Mouse (Mus musculus) small intestine, adult 2 months (tissue): ENCODE measurements around the gene Mpv17l2. TPM values are rescaled to one million over a fixed set of nuclear protein-coding genes. Genes with fewer than 3 reads are reported as not detected.
A peak's percentile ranks its signal among the peaks of the same experiment; 100 is the strongest.

ENCODE experiments used
- H3K27ac ChIP-seq: fragments of 200-500 bp; 2 replicates; pipeline ENCODE4 v1.5.1; 2012; ENCODE audit warnings: low read depth, low read length, control low read depth, inconsistent platforms; ENCODE audit not compliant: insufficient read depth
- H3K27me3 ChIP-seq: fragments of 200-500 bp; 2 replicates; pipeline ENCODE4 v1.6.1; 2012; ENCODE audit warnings: mild to moderate bottlenecking, moderate library complexity, low read length, inconsistent platforms; ENCODE audit not compliant: control insufficient read depth, insufficient read depth
- H3K36me3 ChIP-seq: fragments of 200-500 bp; 2 replicates; pipeline ENCODE4 v1.6.1; 2012; ENCODE audit warnings: mild to moderate bottlenecking, low read length, control low read depth, inconsistent platforms; ENCODE audit not compliant: control insufficient read depth, insufficient read depth
- H3K4me1 ChIP-seq: fragments of 200-500 bp; 2 replicates; pipeline ENCODE4 v1.6.1; 2012; ENCODE audit warnings: low read length, inconsistent platforms, mixed read lengths; ENCODE audit not compliant: control insufficient read depth, insufficient read depth, insufficient read length
- H3K4me3 ChIP-seq: fragments of 200-500 bp; 2 replicates; pipeline ENCODE4 v1.5.1; 2012; ENCODE audit warnings: low read depth, mild to moderate bottlenecking, control low read depth, inconsistent platforms, low read length, moderate library complexity
- CTCF ChIP-seq: fragments of 200-500 bp; IDR thresholded peaks from 2 replicates; pipeline ENCODE4 v1.5.1; 2012; ENCODE audit warnings: low read depth, mild to moderate bottlenecking, control low read depth, inconsistent platforms, low read length, moderate library complexity, mixed read lengths; ENCODE audit not compliant: insufficient replicate concordance, insufficient read length; ENCODE audit errors: extremely low read depth
- POLR2A ChIP-seq: fragments of 200-500 bp; IDR thresholded peaks from 2 replicates; pipeline ENCODE4 v1.6.1; 2012; ENCODE audit warnings: low read depth, mild to moderate bottlenecking, control low read depth, inconsistent platforms, low read length, moderate library complexity
- WGBS: fragments of 180-500 bp; shearing (Covaris S2); methylation state at CpG from one replicate; pipeline ENCODE4 v1.1.7; 2018; 5-methylcytosine and 5-hydroxymethylcytosine counted together
- polyA plus RNA-seq: library from polyadenylated mRNA; depleted of rRNA; stranded (reverse); fragments of >200 nt; gene quantifications from 2 replicates; pipeline ENCODE4 v1.2.3, GENCODE M21; 2012

Gene Mpv17l2
- polyA plus RNA-seq, 1 experiment, result 190 TPM

DNA sequence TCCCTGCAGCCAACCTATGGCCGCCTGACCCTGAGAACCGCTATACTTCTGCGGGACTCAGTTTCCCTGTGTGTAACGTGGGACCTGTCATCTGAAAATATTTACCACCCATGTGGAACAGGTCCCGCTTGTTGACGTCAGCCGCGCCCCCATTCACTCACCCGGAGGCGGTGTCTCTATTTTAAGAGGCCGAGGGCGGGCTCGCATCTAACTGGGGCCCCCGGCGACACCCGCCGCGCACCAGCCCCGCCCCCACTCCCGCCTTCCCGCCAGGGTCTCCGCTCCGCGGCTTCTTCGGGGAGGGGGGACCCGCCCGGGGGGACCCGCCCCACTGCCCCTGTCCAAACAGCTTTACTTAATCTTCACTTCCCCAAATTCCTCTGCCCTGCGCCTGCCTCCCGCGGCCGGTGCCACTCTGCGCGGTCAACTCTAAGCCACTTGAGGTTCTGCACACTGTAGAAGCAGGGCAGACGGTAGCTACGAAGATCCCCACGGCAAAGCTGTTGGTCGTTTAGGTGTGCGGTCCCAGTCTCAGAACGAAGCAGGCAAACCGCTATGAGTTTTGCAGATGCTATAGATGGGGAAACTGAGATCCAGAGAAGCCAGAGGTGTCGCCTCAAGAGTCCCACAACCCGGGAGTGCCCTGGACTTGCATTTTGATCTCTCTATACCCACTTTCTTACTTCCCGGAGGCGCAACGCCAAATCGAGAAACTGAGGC, 43.2 kb upstream of the Mpv17l2 start:
- Histone ChIP-seq H3K27me3 (peaks cover 12% of the 10 kb centered on the region), H3K27ac (no peak overlapping the region), H3K4me1 (peaks cover 17% of the 10 kb centered on the region), H3K36me3 (no peaks in the 10 kb centered on the region), H3K4me3 (peak overlapping the region; percentile 93)
- WGBS, result 2% methylated on average over 47 of the region's 47 CpGs
- TF ChIP-seq CTCF (0 out of 2 replicates have a peak, but pooled peaks have one; percentile 9), POLR2A (no peak)

DNA sequence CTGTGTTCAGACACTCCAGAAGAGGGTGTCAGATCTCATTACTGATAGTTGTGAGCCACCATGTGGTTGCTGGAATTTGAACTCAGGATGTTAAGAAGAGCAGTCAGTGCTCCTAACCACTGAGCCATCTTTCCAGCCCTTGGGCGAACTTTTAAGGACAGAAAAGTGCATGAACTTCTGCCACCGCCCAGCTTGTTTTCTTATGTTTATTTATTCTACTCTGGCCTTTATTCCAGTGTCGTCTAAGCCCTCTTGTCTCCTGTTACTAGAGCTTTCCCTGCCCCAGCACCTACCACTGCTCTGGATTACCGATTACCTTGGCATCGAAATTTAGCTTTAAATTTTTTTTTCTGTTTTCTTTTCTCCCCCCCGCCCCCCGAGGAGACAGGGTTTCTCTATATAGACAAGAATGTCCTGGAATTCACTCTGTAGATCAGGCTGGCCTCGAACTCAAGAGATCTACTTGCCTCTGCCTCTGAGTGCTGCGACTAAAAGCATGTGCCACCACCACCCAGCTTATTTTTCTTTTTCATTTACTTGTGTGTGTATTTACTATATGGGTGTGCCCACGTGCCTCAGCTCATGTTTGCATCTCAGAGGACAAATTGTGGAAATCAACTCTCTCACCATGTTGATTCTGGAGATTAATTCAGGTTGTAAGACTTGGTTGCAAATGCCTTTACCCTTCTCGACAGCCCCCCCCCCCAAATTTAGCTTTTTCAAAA, 42.2 kb upstream of the Mpv17l2 start:
- 62% methylated on average over 11 of the region's 11 CpGs for WGBS
- Histone ChIP-seq H3K27me3 (peaks cover 12% of the 10 kb centered on the region), H3K27ac (no peak overlapping the region), H3K36me3 (no peaks in the 10 kb centered on the region), H3K4me3 (no peak overlapping the region), H3K4me1 (peaks cover 18% of the 10 kb centered on the region)
- no peak for TF ChIP-seq POLR2A
- no peak for TF ChIP-seq CTCF

DNA sequence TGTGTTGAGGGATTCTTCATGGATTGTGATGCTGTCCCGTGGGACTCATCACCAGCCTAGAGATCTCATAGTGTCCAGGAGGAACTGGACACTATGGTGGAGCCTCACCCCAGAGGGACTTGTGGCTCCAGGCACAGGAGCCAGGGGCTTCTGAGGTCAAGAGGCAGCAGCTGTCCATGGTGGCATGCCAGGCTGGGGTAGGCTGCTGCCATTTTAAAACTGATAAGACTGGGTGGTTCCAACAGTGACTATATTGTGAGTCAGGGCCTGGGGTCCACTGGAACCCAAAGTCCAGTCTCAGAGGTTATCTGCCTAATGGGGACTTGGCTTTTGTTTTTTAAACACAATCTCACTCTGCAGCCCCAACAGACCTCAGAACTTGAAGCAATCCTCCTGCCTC, 41.1 kb upstream of the Mpv17l2 start:
- Histone ChIP-seq H3K4me1 (peaks cover 20% of the 10 kb centered on the region), H3K36me3 (no peaks in the 10 kb centered on the region), H3K27me3 (peaks cover 12% of the 10 kb centered on the region), H3K27ac (no peak overlapping the region), H3K4me3 (no peak overlapping the region)
- TF ChIP-seq POLR2A (no peak), CTCF (no peak)
- 79% methylated on average over 1 of the region's 1 CpGs for WGBS

DNA sequence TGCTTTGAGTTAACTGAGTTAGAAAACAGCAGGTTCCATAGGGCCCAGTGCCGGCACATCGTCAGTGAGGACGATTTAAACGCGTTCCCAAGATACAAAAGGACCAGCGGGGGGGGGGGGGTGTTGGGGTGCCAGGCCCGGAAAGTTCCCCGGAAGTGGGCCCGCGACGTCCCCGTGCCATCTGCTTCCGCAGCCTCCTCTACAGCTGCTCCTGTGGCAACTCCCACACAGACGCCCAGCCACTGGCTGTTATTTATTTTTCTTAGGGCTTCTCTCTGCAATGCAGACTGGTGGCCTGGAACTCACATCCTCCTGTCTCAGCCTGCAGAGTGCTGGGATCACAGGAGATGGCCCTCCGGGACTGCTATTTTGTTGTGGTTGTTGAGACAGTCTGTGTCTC, 40.4 kb upstream of the Mpv17l2 start:
- WGBS, result 59% methylated on average over 15 of the region's 15 CpGs
- no peak for TF ChIP-seq CTCF
- no peak for TF ChIP-seq POLR2A
- H3K27ac ChIP-seq, result no peak overlapping the region
- no peaks in the 10 kb centered on the region for H3K36me3 ChIP-seq
- no peak overlapping the region for H3K4me3 ChIP-seq
- peaks cover 23% of the 10 kb centered on the region for H3K4me1 ChIP-seq
- H3K27me3 ChIP-seq, result peaks cover 12% of the 10 kb centered on the region

DNA sequence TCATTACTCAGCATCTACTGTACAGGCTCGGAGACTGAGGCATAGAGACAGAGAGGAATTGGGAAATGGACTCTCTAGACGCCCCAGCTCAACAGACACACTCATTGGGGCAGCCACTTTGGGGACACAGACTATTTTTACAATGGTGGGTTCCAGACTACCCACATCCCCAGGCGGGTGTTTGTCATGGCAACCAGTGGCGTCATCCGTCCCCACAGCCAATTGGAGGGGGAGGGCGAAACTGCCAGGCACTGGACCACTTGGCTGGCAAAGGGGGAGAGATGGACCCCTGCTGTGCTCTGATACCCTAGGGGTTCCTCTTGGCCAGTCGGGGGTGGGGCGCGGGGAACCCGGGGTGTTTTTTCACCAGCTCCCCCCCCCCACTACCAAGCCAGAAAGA, 39.9 kb upstream of the Mpv17l2 start:
- 75% methylated on average over 10 of the region's 10 CpGs for WGBS
- TF ChIP-seq POLR2A (no peak), CTCF (no peak)
- Histone ChIP-seq H3K36me3 (no peaks in the 10 kb centered on the region), H3K27ac (no peak overlapping the region), H3K4me3 (no peak overlapping the region), H3K27me3 (peaks cover 12% of the 10 kb centered on the region), H3K4me1 (peaks cover 27% of the 10 kb centered on the region)

DNA sequence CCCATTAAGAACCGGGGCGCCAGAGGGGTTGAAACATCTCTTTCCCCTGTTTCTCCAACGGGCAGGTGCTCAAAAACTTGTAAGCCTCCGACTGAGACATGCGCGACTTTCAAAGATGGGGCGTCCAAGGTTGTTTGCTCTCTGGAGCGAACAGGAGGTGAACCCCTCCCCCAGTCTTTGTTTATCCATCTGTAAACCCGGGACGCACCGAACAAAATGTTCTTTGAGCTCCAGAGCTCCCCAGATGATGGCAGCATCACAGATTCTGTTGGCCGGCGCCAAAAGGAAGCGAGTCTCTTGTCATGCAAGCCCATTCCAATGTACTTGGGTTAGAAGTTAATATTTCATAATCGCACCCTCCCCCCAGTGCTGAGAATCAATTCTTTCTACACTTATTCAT, 37.5 kb upstream of the Mpv17l2 start:
- TF ChIP-seq CTCF (no peak), POLR2A (no peak)
- H3K4me3 ChIP-seq, result peak overlapping the region; percentile 77
- H3K36me3 ChIP-seq, result no peaks in the 10 kb centered on the region
- WGBS, result 11% methylated on average over 15 of the region's 15 CpGs
- H3K27ac ChIP-seq, result peak overlapping the region; percentile 87
- no peaks in the 10 kb centered on the region; the same call in 1 of the 2 replicates for H3K27me3 ChIP-seq
- peaks cover 17% of the 10 kb centered on the region for H3K4me1 ChIP-seq
